Mouse (Mus musculus) heart, embryonic 11.5 days (tissue): ENCODE measurements around the gene Gzmb. TPM values are rescaled to one million over a fixed set of nuclear protein-coding genes. Genes with fewer than 3 reads are reported as not detected.

ENCODE experiments used
- ATAC-seq: fragments of 200-750 bp; cut with Nextera tagmentation; replicated peaks from 2 replicates; pipeline ENCODE4 v1.8.0; 2017; ENCODE audit warnings: moderate library complexity; ENCODE audit not compliant: insufficient number of reproducible peaks, low FRiP score, low TSS enrichment
- H3K27ac ChIP-seq: fragments of 300-500 bp; sonication (generic); 2 replicates; pipeline ENCODE4 v1.5.1; 2014; ENCODE audit warnings: mild to moderate bottlenecking, low read depth, low read length
- H3K27me3 ChIP-seq: fragments of 300-500 bp; sonication (generic); 2 replicates; pipeline ENCODE4 v1.6.1; 2014; ENCODE audit warnings: mild to moderate bottlenecking, low read length, mixed read lengths; ENCODE audit not compliant: control insufficient read depth, insufficient read depth
- H3K36me3 ChIP-seq: fragments of 300-500 bp; sonication (generic); 2 replicates; pipeline ENCODE4 v1.6.1; 2014; ENCODE audit warnings: mild to moderate bottlenecking, low read length, moderate library complexity, mixed read lengths; ENCODE audit not compliant: control insufficient read depth, insufficient read depth
- H3K4me1 ChIP-seq: fragments of 300-500 bp; sonication (generic); 2 replicates; pipeline ENCODE4 v1.6.1; 2014; ENCODE audit warnings: low read length; ENCODE audit not compliant: control insufficient read depth, insufficient read depth
- H3K4me2 ChIP-seq: fragments of 300-500 bp; sonication (generic); 2 replicates; pipeline ENCODE4 v1.6.1; 2014; ENCODE audit warnings: mild to moderate bottlenecking, moderate library complexity
- H3K4me3 ChIP-seq: fragments of 300-500 bp; sonication (generic); 2 replicates; pipeline ENCODE4 v1.5.1; 2014; ENCODE audit warnings: low read depth, low read length
- H3K9ac ChIP-seq: fragments of 300-500 bp; sonication (generic); 2 replicates; pipeline ENCODE4 v1.6.1; 2014; ENCODE audit warnings: mild to moderate bottlenecking, low read depth, low read length, moderate library complexity
- H3K9me3 ChIP-seq: fragments of 300-500 bp; sonication (generic); replicated peaks from 2 replicates; pipeline ENCODE4 v1.6.1; 2016; ENCODE audit warnings: low read length; ENCODE audit not compliant: control insufficient read depth
- WGBS: fragments of 180-500 bp; shearing (Covaris S2); extraction: QIAGEN DNeasy Blood & Tissue Kit; methylation state at CpG from one replicate; pipeline ENCODE4 v1.1.7; 2014; ENCODE audit not compliant: insufficient replicate concordance; 5-methylcytosine and 5-hydroxymethylcytosine counted together
- polyA plus RNA-seq: library from polyadenylated mRNA; unstranded; fragments of >200 nt; fragmentation: Nextera tagmentation; extraction: Ambion mirVana; gene quantifications from 2 replicates; pipeline ENCODE4 v1.2.1, GENCODE M21; 2014

Gene Gzmb
- polyA plus RNA-seq, 1 experiment from 2014 or later = not detected

DNA sequence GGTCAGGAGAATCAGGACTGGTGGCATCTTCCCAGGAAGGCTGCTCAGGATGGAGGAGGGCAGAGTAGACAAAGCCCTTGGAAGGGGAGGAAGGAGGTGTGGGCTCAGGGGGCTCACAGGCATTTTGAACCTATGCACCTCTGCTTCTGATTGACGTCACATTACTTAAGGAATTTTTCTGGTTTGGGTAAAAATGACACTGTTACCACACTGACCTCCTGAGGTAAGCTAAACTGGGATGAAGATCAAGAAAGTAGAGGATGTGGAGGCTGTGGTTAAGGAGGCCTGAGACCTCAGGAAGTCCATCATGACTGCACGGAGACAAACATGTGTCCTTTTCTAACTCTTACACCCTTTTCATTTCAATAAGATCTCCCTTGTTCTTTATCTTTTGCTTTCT lies 27.5 kb downstream of the Gzmb start, which contains the start of gene Gzmc:
Gzmc (minus strand) TSS at position 101 of the 400 bp plus-strand sequence.
- no peaks in the 10 kb centered on the region for H3K9me3 ChIP-seq
- 80% methylated on average over 2 of the region's 2 CpGs for WGBS
- ATAC-seq = no peak

DNA sequence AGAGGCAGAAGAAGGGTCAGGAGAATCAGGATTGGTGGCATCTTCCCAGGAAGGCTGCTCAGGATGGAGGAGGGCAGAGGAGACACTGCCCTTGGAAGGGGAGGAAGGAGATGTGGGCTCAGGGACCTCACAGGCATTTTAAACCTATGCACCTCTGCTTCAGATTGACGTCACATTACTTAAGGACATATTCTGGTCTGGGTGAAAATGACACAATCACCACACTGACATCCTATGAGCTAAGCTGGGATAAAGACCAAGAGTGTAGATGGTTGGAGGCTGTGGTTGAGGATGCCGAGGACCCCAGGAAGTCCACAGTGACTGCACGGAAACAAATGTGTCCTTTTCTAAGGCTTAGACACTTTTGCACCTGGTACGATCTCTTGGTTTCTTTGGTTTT lies 50.7 kb downstream of the Gzmb start, which contains the start of gene Gzmf:
Gzmf (minus strand) TSS at position 101 of the 400 bp plus-strand sequence.
- Histone ChIP-seq H3K4me1 (no peaks in the 10 kb centered on the region), H3K4me2 (no peak within 1 kb of the TSS), H3K27me3 (no peaks in the 10 kb centered on the region), H3K36me3 (no peaks in the 10 kb centered on the region), H3K9ac (no peak within 1 kb of the TSS), H3K27ac (no peak within 1 kb of the TSS), H3K4me3 (no peak within 1 kb of the TSS), H3K9me3 (no peaks in the 10 kb centered on the region)
- WGBS = 81% methylated on average over 4 of the region's 4 CpGs
- no peak for ATAC-seq

More for the DNA sequence above, 27.5 kb downstream of the Gzmb start, which contains the start of gene Gzmc:
- Histone ChIP-seq H3K36me3 (no peaks in the 10 kb centered on the region), H3K4me2 (no peak within 1 kb of the TSS), H3K4me3 (no peak within 1 kb of the TSS), H3K27me3 (no peaks in the 10 kb centered on the region), H3K9ac (no peak within 1 kb of the TSS), H3K4me1 (no peaks in the 10 kb centered on the region), H3K27ac (no peak within 1 kb of the TSS)

Other genes with a start within 250 kb of the Gzmb start
- not detected in 2 replicates for gene Mcpt1, start 244.3 kb downstream of the Gzmb start, polyA plus RNA-seq
- not detected in 2 replicates for gene Mcpt9, start 231.8 kb downstream of the Gzmb start, polyA plus RNA-seq
- gene Mcpt2, start 220.2 kb downstream of the Gzmb start, polyA plus RNA-seq = not detected in 2 replicates
- not detected in 2 replicates for gene Mcpt4, start 199.9 kb downstream of the Gzmb start, polyA plus RNA-seq
- gene Mcpt8, start 177.0 kb downstream of the Gzmb start, polyA plus RNA-seq = not detected in 2 replicates
- gene Ctsg, start 159.7 kb downstream of the Gzmb start, polyA plus RNA-seq = 0.21 TPM in 1 of 2 replicates, not detected in the other
- gene Gzme, start 141.6 kb downstream of the Gzmb start, polyA plus RNA-seq = not detected in 2 replicates
- gene Gzmd, start 129.7 kb downstream of the Gzmb start, polyA plus RNA-seq = not detected in 2 replicates
- not detected in 2 replicates for gene Gzmg, start 102.7 kb downstream of the Gzmb start, polyA plus RNA-seq
- gene Gzmn, start 87.7 kb downstream of the Gzmb start, polyA plus RNA-seq = not detected in 2 replicates
- gene Gzmf, start 50.8 kb downstream of the Gzmb start, polyA plus RNA-seq = not detected in 2 replicates
- not detected in 2 replicates for gene Gzmc, start 27.6 kb downstream of the Gzmb start, polyA plus RNA-seq
- gene Atp12a, start 102.8 kb upstream of the Gzmb start, polyA plus RNA-seq = not detected in 2 replicates
- 3.2 and 4.8 TPM in 2 replicates for gene Rnf17, start 140.3 kb upstream of the Gzmb start, polyA plus RNA-seq